Mouse (Mus musculus): Measurements from ENCODE around the gene Tdrd6. TPM values are rescaled to one million over a fixed set of nuclear protein-coding genes. Genes with fewer than 3 reads are reported as not detected.

Gene Tdrd6
- polyA plus RNA-seq, 1 experiment from 2014 or later = 0.21 TPM

GRCm38 (mm10) chr17:43592296-43593291, 37.5 kb downstream of the Tdrd6 start:
- no peak overlapping the region for H3K27ac ChIP-seq (ENCODE audit: low read depth, low read length)
- H3K4me3 ChIP-seq (ENCODE audit: low read depth, low read length) = no peak overlapping the region
- H3K27me3 ChIP-seq (ENCODE audit: control insufficient read depth, insufficient read depth, low read length) = no peaks in the 10 kb centered on the region
- no peak overlapping the region for H3K9ac ChIP-seq (ENCODE audit: low read length)
- WGBS = 87% methylated on average over 21 of the region's 21 CpGs
- H3K36me3 ChIP-seq (ENCODE audit: control insufficient read depth, insufficient read depth, low read length) = no peaks in the 10 kb centered on the region
- ATAC-seq (ENCODE audit: insufficient read depth, low FRiP score, low TSS enrichment) = no peak
- no peaks in the 10 kb centered on the region for H3K9me3 ChIP-seq (ENCODE audit: control insufficient read depth, low read length)
- no peaks in the 10 kb centered on the region for H3K4me1 ChIP-seq (ENCODE audit: control insufficient read depth, insufficient read depth, low read length)
- no peak for DNase-seq (ENCODE audit: low spot score)
- H3K4me2 ChIP-seq (ENCODE audit: low read depth) = no peak overlapping the region

- ATAC-seq (ENCODE audit: insufficient read depth, low FRiP score, low TSS enrichment) = no peak
- WGBS = 91% methylated on average over 5 of the region's 5 CpGs
- H3K9ac ChIP-seq (ENCODE audit: low read length) = no peak overlapping the region
- H3K4me3 ChIP-seq (ENCODE audit: low read depth, low read length) = no peak overlapping the region
- no peaks in the 10 kb centered on the region for H3K4me1 ChIP-seq (ENCODE audit: control insufficient read depth, insufficient read depth, low read length)
- no peaks in the 10 kb centered on the region for H3K36me3 ChIP-seq (ENCODE audit: control insufficient read depth, insufficient read depth, low read length)
- H3K4me2 ChIP-seq (ENCODE audit: low read depth) = no peak overlapping the region
- H3K27me3 ChIP-seq (ENCODE audit: control insufficient read depth, insufficient read depth, low read length) = no peaks in the 10 kb centered on the region
- H3K9me3 ChIP-seq (ENCODE audit: control insufficient read depth, low read length) = no peaks in the 10 kb centered on the region
- H3K27ac ChIP-seq (ENCODE audit: low read depth, low read length) = no peak overlapping the region
- DNase-seq (ENCODE audit: low spot score) = no peak
These were observed 39.6 kb downstream of the Tdrd6 start for GRCm38 (mm10) chr17:43590531-43590930.

GRCm38 (mm10) chr17:43589750-43590149, 40.3 kb downstream of the Tdrd6 start:
- Histone ChIP-seq H3K27me3 (ENCODE audit: control insufficient read depth, insufficient read depth, low read length) (no peaks in the 10 kb centered on the region), H3K4me3 (ENCODE audit: low read depth, low read length) (no peak overlapping the region), H3K36me3 (ENCODE audit: control insufficient read depth, insufficient read depth, low read length) (no peaks in the 10 kb centered on the region), H3K9me3 (ENCODE audit: control insufficient read depth, low read length) (no peaks in the 10 kb centered on the region), H3K27ac (ENCODE audit: low read depth, low read length) (no peak overlapping the region), H3K9ac (ENCODE audit: low read length) (no peak overlapping the region), H3K4me2 (ENCODE audit: low read depth) (no peak overlapping the region), H3K4me1 (ENCODE audit: control insufficient read depth, insufficient read depth, low read length) (no peaks in the 10 kb centered on the region)
- DNase-seq (ENCODE audit: low spot score) (no peak), ATAC-seq (ENCODE audit: insufficient read depth, low FRiP score, low TSS enrichment) (no peak)
- 94% methylated on average over 6 of the region's 6 CpGs for WGBS

GRCm38 (mm10) chr17:43587278-43587677, 42.8 kb downstream of the Tdrd6 start:
- no peaks in the 10 kb centered on the region for H3K27me3 ChIP-seq (ENCODE audit: control insufficient read depth, insufficient read depth, low read length)
- no peak for ATAC-seq (ENCODE audit: insufficient read depth, low FRiP score, low TSS enrichment)
- H3K27ac ChIP-seq (ENCODE audit: low read depth, low read length) = no peak overlapping the region
- H3K36me3 ChIP-seq (ENCODE audit: control insufficient read depth, insufficient read depth, low read length) = no peaks in the 10 kb centered on the region
- DNase-seq (ENCODE audit: low spot score) = no peak
- H3K9me3 ChIP-seq (ENCODE audit: control insufficient read depth, low read length) = no peaks in the 10 kb centered on the region
- no peak overlapping the region for H3K4me3 ChIP-seq (ENCODE audit: low read depth, low read length)
- no peak overlapping the region for H3K4me2 ChIP-seq (ENCODE audit: low read depth)
- H3K4me1 ChIP-seq (ENCODE audit: control insufficient read depth, insufficient read depth, low read length) = no peaks in the 10 kb centered on the region
- WGBS = 95% methylated on average over 2 of the region's 2 CpGs
- no peak overlapping the region for H3K9ac ChIP-seq (ENCODE audit: low read length)

GRCm38 (mm10) chr17:43584771-43585170, 45.3 kb downstream of the Tdrd6 start:
- no peak overlapping the region for H3K27ac ChIP-seq (ENCODE audit: low read depth, low read length)
- H3K9ac ChIP-seq (ENCODE audit: low read length) = no peak overlapping the region
- no peak overlapping the region for H3K4me2 ChIP-seq (ENCODE audit: low read depth)
- DNase-seq (ENCODE audit: low spot score) (no peak), ATAC-seq (ENCODE audit: insufficient read depth, low FRiP score, low TSS enrichment) (no peak)
- H3K4me1 ChIP-seq (ENCODE audit: control insufficient read depth, insufficient read depth, low read length) = peaks cover 6% of the 10 kb centered on the region; the same call in 1 of the 2 replicates
- H3K4me3 ChIP-seq (ENCODE audit: low read depth, low read length) = no peak overlapping the region
- H3K27me3 ChIP-seq (ENCODE audit: control insufficient read depth, insufficient read depth, low read length) = no peaks in the 10 kb centered on the region
- no peaks in the 10 kb centered on the region for H3K36me3 ChIP-seq (ENCODE audit: control insufficient read depth, insufficient read depth, low read length)
- WGBS = 85% methylated on average over 7 of the region's 7 CpGs
- no peaks in the 10 kb centered on the region for H3K9me3 ChIP-seq (ENCODE audit: control insufficient read depth, low read length)

GRCm38 (mm10) chr17:43581012-43581467, 49.1 kb downstream of the Tdrd6 start:
- Histone ChIP-seq H3K9ac (ENCODE audit: low read length) (no peak overlapping the region), H3K27me3 (ENCODE audit: control insufficient read depth, insufficient read depth, low read length) (no peaks in the 10 kb centered on the region), H3K4me3 (ENCODE audit: low read depth, low read length) (no peak overlapping the region), H3K27ac (ENCODE audit: low read depth, low read length) (no peak overlapping the region), H3K4me1 (ENCODE audit: control insufficient read depth, insufficient read depth, low read length) (peaks cover 6% of the 10 kb centered on the region; the same call in 1 of the 2 replicates), H3K36me3 (ENCODE audit: control insufficient read depth, insufficient read depth, low read length) (no peaks in the 10 kb centered on the region), H3K4me2 (ENCODE audit: low read depth) (no peak overlapping the region), H3K9me3 (ENCODE audit: control insufficient read depth, low read length) (no peaks in the 10 kb centered on the region)
- DNase-seq (ENCODE audit: low spot score) (peak; percentile 32), ATAC-seq (ENCODE audit: insufficient read depth, low FRiP score, low TSS enrichment) (no peak)
- 33% methylated on average over 8 of the region's 8 CpGs for whole genome bisulfite sequencing

GRCm38 (mm10) chr17:43580456-43580855, 49.6 kb downstream of the Tdrd6 start:
- WGBS = 42% methylated on average over 3 of the region's 3 CpGs
- DNase-seq (ENCODE audit: low spot score) (no peak), ATAC-seq (ENCODE audit: insufficient read depth, low FRiP score, low TSS enrichment) (no peak)
- H3K4me2 ChIP-seq (ENCODE audit: low read depth) = no peak overlapping the region
- no peaks in the 10 kb centered on the region for H3K36me3 ChIP-seq (ENCODE audit: control insufficient read depth, insufficient read depth, low read length)
- peaks cover 6% of the 10 kb centered on the region; the same call in 1 of the 2 replicates for H3K4me1 ChIP-seq (ENCODE audit: control insufficient read depth, insufficient read depth, low read length)
- H3K27me3 ChIP-seq (ENCODE audit: control insufficient read depth, insufficient read depth, low read length) = no peaks in the 10 kb centered on the region
- H3K4me3 ChIP-seq (ENCODE audit: low read depth, low read length) = no peak overlapping the region
- no peak overlapping the region for H3K27ac ChIP-seq (ENCODE audit: low read depth, low read length)
- no peak overlapping the region for H3K9ac ChIP-seq (ENCODE audit: low read length)
- H3K9me3 ChIP-seq (ENCODE audit: control insufficient read depth, low read length) = no peaks in the 10 kb centered on the region

GRCm38 (mm10) chr17:43573624-43574073, 56.5 kb downstream of the Tdrd6 start:
- Histone ChIP-seq H3K27me3 (ENCODE audit: control insufficient read depth, insufficient read depth, low read length) (no peaks in the 10 kb centered on the region), H3K9ac (ENCODE audit: low read length) (no peak overlapping the region), H3K9me3 (ENCODE audit: control insufficient read depth, low read length) (no peaks in the 10 kb centered on the region), H3K4me3 (ENCODE audit: low read depth, low read length) (no peak overlapping the region), H3K36me3 (ENCODE audit: control insufficient read depth, insufficient read depth, low read length) (no peaks in the 10 kb centered on the region), H3K4me1 (ENCODE audit: control insufficient read depth, insufficient read depth, low read length) (no peaks in the 10 kb centered on the region), H3K4me2 (ENCODE audit: low read depth) (no peak overlapping the region), H3K27ac (ENCODE audit: low read depth, low read length) (no peak overlapping the region)
- ATAC-seq (ENCODE audit: insufficient read depth, low FRiP score, low TSS enrichment) (no peak), DNase-seq (ENCODE audit: low spot score) (peak; percentile 52)
- 13% methylated on average over 3 of the region's 3 CpGs for WGBS

- Histone ChIP-seq H3K27ac (ENCODE audit: low read depth, low read length) (no peak overlapping the region), H3K27me3 (ENCODE audit: control insufficient read depth, insufficient read depth, low read length) (no peaks in the 10 kb centered on the region), H3K36me3 (ENCODE audit: control insufficient read depth, insufficient read depth, low read length) (no peaks in the 10 kb centered on the region), H3K9ac (ENCODE audit: low read length) (no peak overlapping the region), H3K4me2 (ENCODE audit: low read depth) (no peak overlapping the region), H3K4me1 (ENCODE audit: control insufficient read depth, insufficient read depth, low read length) (no peaks in the 10 kb centered on the region), H3K4me3 (ENCODE audit: low read depth, low read length) (no peak overlapping the region), H3K9me3 (ENCODE audit: control insufficient read depth, low read length) (no peaks in the 10 kb centered on the region)
- 62% methylated on average over 7 of the region's 7 CpGs for WGBS
- no peak for ATAC-seq (ENCODE audit: insufficient read depth, low FRiP score, low TSS enrichment)
- no peak for DNase-seq (ENCODE audit: low spot score)
These were observed 60.8 kb downstream of the Tdrd6 start for GRCm38 (mm10) chr17:43569287-43569686.

All from neural tube, embryonic 11.5 days (tissue).